Mouse (Mus musculus): ENCODE measurements around the gene Igsf1. TPM values are rescaled to one million over a fixed set of nuclear protein-coding genes. Genes with fewer than 3 reads are reported as not detected.

The Igsf1 gene
- 10.4 and 15.3 TPM in 2 replicates for polyA plus RNA-seq (2014; fragmentation: Nextera tagmentation; extraction: Ambion mirVana)

GRCm38 (mm10) chrX:49797213-49798019 lies at the start of gene Igsf1:
Igsf1 (minus strand) TSS chrX:49797749.
- Histone ChIP-seq H3K9ac (peak within 1 kb of the TSS; percentile 46; the same call in 1 of the 2 replicates), H3K4me1 (replicated peaks; ENCODE audit: control insufficient read depth, insufficient read depth, low read length) (no peaks in the 10 kb centered on the region), H3K9me3 (ENCODE audit: control insufficient read depth, low read length) (no peaks in the 10 kb centered on the region), H3K27ac (no peak within 1 kb of the TSS), H3K4me3 (replicated peaks; ENCODE audit: low read length) (peak within 1 kb of the TSS; percentile 36), H3K27me3 (ENCODE audit: control insufficient read depth, insufficient read depth, low read length) (no peaks in the 10 kb centered on the region), H3K4me2 (replicated peaks) (peak within 1 kb of the TSS; percentile 57), H3K36me3 (replicated peaks; ENCODE audit: control insufficient read depth, insufficient read depth) (no peaks in the 10 kb centered on the region)
- DNase-seq (ENCODE audit: low spot score) (peak; percentile 54), ATAC-seq (ENCODE audit: low FRiP score) (peak; percentile 94)
- 17% methylated on average over 27 of the region's 28 CpGs for WGBS

- DNase-seq (ENCODE audit: low spot score) (no peak), ATAC-seq (ENCODE audit: low FRiP score) (no peak)
- Histone ChIP-seq H3K9ac (no peak overlapping the region), H3K4me2 (replicated peaks) (no peak overlapping the region), H3K9me3 (ENCODE audit: control insufficient read depth, low read length) (no peaks in the 10 kb centered on the region), H3K4me1 (replicated peaks; ENCODE audit: control insufficient read depth, insufficient read depth, low read length) (no peaks in the 10 kb centered on the region), H3K36me3 (replicated peaks; ENCODE audit: control insufficient read depth, insufficient read depth) (no peaks in the 10 kb centered on the region), H3K4me3 (replicated peaks; ENCODE audit: low read length) (no peak overlapping the region), H3K27me3 (ENCODE audit: control insufficient read depth, insufficient read depth, low read length) (no peaks in the 10 kb centered on the region), H3K27ac (no peak overlapping the region)
- 17% methylated on average over 2 of the region's 2 CpGs for WGBS
These were observed 26.7 kb downstream of the Igsf1 start for GRCm38 (mm10) chrX:49770828-49771227.

GRCm38 (mm10) chrX:49745192-49745591 lies 52.4 kb downstream of the Igsf1 start:
- H3K27ac ChIP-seq = no peak overlapping the region
- H3K4me2 ChIP-seq (replicated peaks) = no peak overlapping the region
- no peaks in the 10 kb centered on the region for H3K36me3 ChIP-seq (replicated peaks; ENCODE audit: control insufficient read depth, insufficient read depth)
- no peak overlapping the region for H3K4me3 ChIP-seq (replicated peaks; ENCODE audit: low read length)
- WGBS = 31% methylated on average over 5 of the region's 5 CpGs
- no peaks in the 10 kb centered on the region for H3K27me3 ChIP-seq (ENCODE audit: control insufficient read depth, insufficient read depth, low read length)
- H3K4me1 ChIP-seq (replicated peaks; ENCODE audit: control insufficient read depth, insufficient read depth, low read length) = no peaks in the 10 kb centered on the region
- no peaks in the 10 kb centered on the region for H3K9me3 ChIP-seq (ENCODE audit: control insufficient read depth, low read length)
- no peak overlapping the region for H3K9ac ChIP-seq
- DNase-seq (ENCODE audit: low spot score) (no peak), ATAC-seq (ENCODE audit: low FRiP score) (no peak)

GRCm38 (mm10) chrX:49734959-49735358 lies 62.6 kb downstream of the Igsf1 start, which contains the start of gene Olfr1321:
Olfr1321 (minus strand) TSS chrX:49735059.
- no peak within 1 kb of the TSS for H3K27ac ChIP-seq
- no peaks in the 10 kb centered on the region for H3K27me3 ChIP-seq (ENCODE audit: control insufficient read depth, insufficient read depth, low read length)
- ATAC-seq (ENCODE audit: low FRiP score) (no peak), DNase-seq (ENCODE audit: low spot score) (no peak)
- H3K9me3 ChIP-seq (ENCODE audit: control insufficient read depth, low read length) = no peaks in the 10 kb centered on the region
- no peaks in the 10 kb centered on the region for H3K36me3 ChIP-seq (replicated peaks; ENCODE audit: control insufficient read depth, insufficient read depth)
- no peak within 1 kb of the TSS for H3K4me3 ChIP-seq (replicated peaks; ENCODE audit: low read length)
- 91% methylated on average over 2 of the region's 2 CpGs for WGBS
- H3K4me2 ChIP-seq (replicated peaks) = no peak within 1 kb of the TSS
- no peak within 1 kb of the TSS for H3K9ac ChIP-seq
- no peaks in the 10 kb centered on the region for H3K4me1 ChIP-seq (replicated peaks; ENCODE audit: control insufficient read depth, insufficient read depth, low read length)

Other genes with a start within 250 kb of the Igsf1 start
- not detected in 2 replicates for gene Olfr1320, start 125.4 kb downstream of the Igsf1 start, polyA plus RNA-seq (2014; fragmentation: Nextera tagmentation; extraction: Ambion mirVana)
- gene Olfr1321, start 62.7 kb downstream of the Igsf1 start, polyA plus RNA-seq (2014; fragmentation: Nextera tagmentation; extraction: Ambion mirVana) = not detected in 2 replicates
- gene Olfr1322, start 93.7 kb upstream of the Igsf1 start, polyA plus RNA-seq (2014; fragmentation: Nextera tagmentation; extraction: Ambion mirVana) = not detected in 2 replicates
- not detected in 2 replicates for gene Olfr1323, start 221.6 kb upstream of the Igsf1 start, polyA plus RNA-seq (2014; fragmentation: Nextera tagmentation; extraction: Ambion mirVana)

All from hindbrain, embryonic 14.5 days (tissue).